10 mouse cellular contexts compared by ENCODE assay signal in the genomic region with DNA sequence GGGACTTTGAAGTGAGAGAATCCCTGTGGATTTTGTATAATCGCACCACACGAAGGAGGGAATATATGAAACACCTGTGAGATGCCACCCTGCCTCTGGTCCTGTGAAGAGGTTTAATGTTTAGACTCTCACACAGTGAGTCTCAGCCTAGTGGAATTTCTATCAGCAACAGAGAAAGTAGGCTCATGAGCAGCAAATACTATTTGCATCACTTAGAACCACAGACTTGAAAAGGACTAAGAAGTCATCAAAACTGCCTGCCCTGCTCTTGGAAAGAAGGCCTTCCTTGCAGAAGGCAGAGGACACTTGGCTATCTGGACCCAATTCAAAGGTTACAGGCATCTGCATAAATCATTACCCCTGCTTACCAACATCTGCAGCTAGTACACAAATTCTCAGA.
DNase-seq lines count a peak whose midpoint lies in the region; ATAC-seq and TF ChIP-seq lines count a peak whose summit lies in the region.
"Had no signal": no experiment of that assay in that cellular context is flagged by ENCODE, and none has a peak within 500 bp of the region (broad histone marks: within the 10 kb centered on the region; RNA-seq: fewer than 3 reads in every experiment).

No protein-coding gene starts in this region.

- no peak for DNase-seq in neural tube, embryonic 10.5 days (ENCODE audit: extremely low spot score, low spot score)
- DNase-seq in forebrain, postnatal 0 days = no peak
- no peak for DNase-seq in gastrocnemius, postnatal 10 days
- no peak for DNase-seq in adrenal gland, postnatal 25 days
- DNase-seq in gastrocnemius, adult 8-10 months (ENCODE audit: low spot score in 2 of 2) = no peak
- DNase-seq: adrenal gland, adult 8-10 months had no signal

- TF ChIP-seq CTCF in forebrain, postnatal 0 days (IDR thresholded peaks at IDR 0.05; ENCODE audit: low read depth) = no peak

- peak overlapping the region; percentile 61 for H3K27ac ChIP-seq in neural tube, embryonic 13.5 days (replicated peaks)
- H3K27ac ChIP-seq in forebrain, postnatal 0 days (ENCODE audit: low read depth, low read length) = peak overlapping the region; percentile 2; the same call in 1 of the 2 replicates
- peak overlapping the region; percentile 64 for H3K27ac ChIP-seq in midbrain, embryonic 12.5 days (replicated peaks)
- H3K27ac ChIP-seq: liver, embryonic 14.5 days had no signal

- H3K36me3 ChIP-seq in neural tube, embryonic 13.5 days = no peaks in the 10 kb centered on the region
- no peaks in the 10 kb centered on the region for H3K36me3 ChIP-seq in forebrain, postnatal 0 days (ENCODE audit: insufficient read depth)
- no peaks in the 10 kb centered on the region for H3K36me3 ChIP-seq in midbrain, embryonic 12.5 days

- H3K9ac ChIP-seq in neural tube, embryonic 13.5 days = no peak overlapping the region
- no peak overlapping the region for H3K9ac ChIP-seq in forebrain, postnatal 0 days
- H3K9ac ChIP-seq in midbrain, embryonic 12.5 days (replicated peaks) = no peak overlapping the region
- H3K9ac ChIP-seq: liver, embryonic 14.5 days had no signal

- peaks cover 22% of the 10 kb centered on the region for H3K4me1 ChIP-seq in neural tube, embryonic 13.5 days (replicated peaks)
- 0 out of 2 replicates have a peak, but pooled peaks cover 3% of the 10 kb centered on the region for H3K4me1 ChIP-seq in forebrain, postnatal 0 days (ENCODE audit: insufficient read depth)
- H3K4me1 ChIP-seq in midbrain, embryonic 12.5 days = peaks cover 18% of the 10 kb centered on the region

- 60% methylated on average over 2 of the region's 2 CpGs for WGBS in neural tube, embryonic 13.5 days
- WGBS in forebrain, postnatal 0 days = 38% methylated on average over 2 of the region's 2 CpGs
- WGBS in midbrain, embryonic 12.5 days = 47% methylated on average over 2 of the region's 2 CpGs

- H3K27me3 ChIP-seq in neural tube, embryonic 13.5 days = no peaks in the 10 kb centered on the region
- no peaks in the 10 kb centered on the region for H3K27me3 ChIP-seq in forebrain, postnatal 0 days (ENCODE audit: insufficient read depth, low read length)
- H3K27me3 ChIP-seq in midbrain, embryonic 12.5 days = no peaks in the 10 kb centered on the region
- H3K27me3 ChIP-seq: CH12.LX had no signal

- ATAC-seq in neural tube, embryonic 13.5 days (ENCODE audit: low read depth) = no peak
- ATAC-seq in forebrain, postnatal 0 days = peak; percentile 37; the same call in 1 of the 2 replicates
- ATAC-seq in midbrain, embryonic 12.5 days (ENCODE audit: low FRiP score, low read depth) = peak; percentile 14; the same call in 1 of the 2 replicates

- no peak overlapping the region for H3K4me2 ChIP-seq in neural tube, embryonic 13.5 days
- H3K4me2 ChIP-seq in forebrain, postnatal 0 days (ENCODE audit: low read depth) = no peak overlapping the region
- no peak overlapping the region for H3K4me2 ChIP-seq in midbrain, embryonic 12.5 days (replicated peaks)

- no peak overlapping the region for H3K4me3 ChIP-seq in neural tube, embryonic 13.5 days
- H3K4me3 ChIP-seq in forebrain, postnatal 0 days (ENCODE audit: low read depth, low read length) = no peak overlapping the region
- H3K4me3 ChIP-seq in midbrain, embryonic 12.5 days = no peak overlapping the region

- no peaks in the 10 kb centered on the region for H3K9me3 ChIP-seq in neural tube, embryonic 13.5 days
- H3K9me3 ChIP-seq in forebrain, postnatal 0 days (ENCODE audit: low read length) = no peaks in the 10 kb centered on the region
- H3K9me3 ChIP-seq in midbrain, embryonic 12.5 days = no peaks in the 10 kb centered on the region

Comparison
In these comparisons a context has a peak if more than half of its experiments do, and no peak if none do; other contexts are left out.
1. H3K27ac ChIP-seq: peak in every context shown above with its lines; median percentile 64 in midbrain, embryonic 12.5 days; 61 in neural tube, embryonic 13.5 days; 2 in forebrain, postnatal 0 days.